Mouse (Mus musculus) liver, adult 2 months (tissue): ENCODE measurements around the gene Trappc1.

ENCODE experiments used
- CTCF ChIP-seq: fragments of 200-500 bp; IDR thresholded peaks from 2 replicates; pipeline ENCODE4 v1.5.1; 2011; ENCODE audit warnings: low read depth, low read length, control low read depth
- POLR2A ChIP-seq: fragments of 200-500 bp; IDR thresholded peaks from 2 replicates; pipeline ENCODE4 v1.6.1; 2011; ENCODE audit warnings: low read length, control low read depth; ENCODE audit not compliant: insufficient read depth; ENCODE audit errors: extremely low read depth

- no peak for TF ChIP-seq CTCF
- no peak for TF ChIP-seq POLR2A
Measured at GRCm38 (mm10) chr11:69295286-69295685, 28.5 kb upstream of the Trappc1 start.
